Mouse (Mus musculus): ENCODE data around the gene Nabp1. TPM values are rescaled to one million over a fixed set of nuclear protein-coding genes. Genes with fewer than 3 reads are reported as not detected.

Nabp1 gene
- total and polyA plus RNA-seq, 2 experiments: 5.0 to 17.1 TPM

- Histone ChIP-seq H3K4me3 (ENCODE audit: insufficient read depth, low read depth, low read length) (peak overlapping the region; percentile 27; the same call in 1 of the 2 replicates), H3K4me1 (ENCODE audit: control insufficient read depth, insufficient read depth, low read length) (peaks cover 27% of the 10 kb centered on the region), H3K9ac (ENCODE audit: low read depth, low read length) (no peak overlapping the region), H3K36me3 (ENCODE audit: control insufficient read depth, insufficient read depth, low read length) (no peaks in the 10 kb centered on the region), H3K27ac (replicated peaks; ENCODE audit: insufficient read depth, low read depth, low read length) (peak overlapping the region; percentile 65), H3K79me2 (ENCODE audit: control insufficient read depth, insufficient read depth, low read length) (no peaks in the 10 kb centered on the region), H3K27me3 (ENCODE audit: control insufficient read depth, insufficient read depth, low read length) (no peaks in the 10 kb centered on the region)
- 8% methylated on average over 7 of the region's 7 CpGs for WGBS
- no peak for TF ChIP-seq POLR2A (IDR thresholded peaks at IDR 0.05; ENCODE audit: extremely low read depth, insufficient read depth, low read length)
- TF ChIP-seq CTCF (IDR thresholded peaks at IDR 0.05; ENCODE audit: low read depth, low read length): no peak
- peak; percentile 95 for DNase-seq (ENCODE audit: extremely low read depth, low read depth, low spot score)
Measured at GRCm38 (mm10) chr1:51509083-51509482, 30.9 kb upstream of the Nabp1 start.

- no peaks in the 10 kb centered on the region for H3K27me3 ChIP-seq (ENCODE audit: control insufficient read depth, insufficient read depth, low read length)
- H3K36me3 ChIP-seq (ENCODE audit: control insufficient read depth, insufficient read depth, low read length): no peaks in the 10 kb centered on the region
- peak overlapping the region; percentile 58 for H3K27ac ChIP-seq (replicated peaks; ENCODE audit: insufficient read depth, low read depth, low read length)
- H3K4me3 ChIP-seq (ENCODE audit: insufficient read depth, low read depth, low read length): no peak overlapping the region; the same call in 1 of the 2 replicates
- DNase-seq (ENCODE audit: extremely low read depth, low read depth, low spot score): peak; percentile 47
- TF ChIP-seq POLR2A (IDR thresholded peaks at IDR 0.05; ENCODE audit: extremely low read depth, insufficient read depth, low read length) (no peak), CTCF (IDR thresholded peaks at IDR 0.05; ENCODE audit: low read depth, low read length) (no peak)
- 28% methylated on average over 3 of the region's 3 CpGs for WGBS
- H3K9ac ChIP-seq (ENCODE audit: low read depth, low read length): 0 out of 2 replicates have a peak overlapping the region, but pooled peaks have one; percentile 15
- H3K4me1 ChIP-seq (ENCODE audit: control insufficient read depth, insufficient read depth, low read length): peaks cover 27% of the 10 kb centered on the region
- no peaks in the 10 kb centered on the region for H3K79me2 ChIP-seq (ENCODE audit: control insufficient read depth, insufficient read depth, low read length)
Measured at GRCm38 (mm10) chr1:51508543-51508942, 30.3 kb upstream of the Nabp1 start.

- Histone ChIP-seq H3K27me3 (ENCODE audit: control insufficient read depth, insufficient read depth, low read length) (no peaks in the 10 kb centered on the region), H3K27ac (replicated peaks; ENCODE audit: insufficient read depth, low read depth, low read length) (no peak overlapping the region), H3K4me3 (ENCODE audit: insufficient read depth, low read depth, low read length) (no peak overlapping the region), H3K36me3 (ENCODE audit: control insufficient read depth, insufficient read depth, low read length) (no peaks in the 10 kb centered on the region), H3K79me2 (ENCODE audit: control insufficient read depth, insufficient read depth, low read length) (no peaks in the 10 kb centered on the region), H3K4me1 (ENCODE audit: control insufficient read depth, insufficient read depth, low read length) (peaks cover 23% of the 10 kb centered on the region), H3K9ac (ENCODE audit: low read depth, low read length) (no peak overlapping the region)
- TF ChIP-seq POLR2A (IDR thresholded peaks at IDR 0.05; ENCODE audit: extremely low read depth, insufficient read depth, low read length) (no peak), CTCF (IDR thresholded peaks at IDR 0.05; ENCODE audit: low read depth, low read length) (no peak)
- 64% methylated on average over 5 of the region's 5 CpGs for WGBS
- peak; percentile 53 for DNase-seq (ENCODE audit: extremely low read depth, low read depth, low spot score)
Measured at GRCm38 (mm10) chr1:51507436-51507835, 29.2 kb upstream of the Nabp1 start.

GRCm38 (mm10) chr1:51506236-51506635 is 28.0 kb upstream of the Nabp1 start:
- H3K36me3 ChIP-seq (ENCODE audit: control insufficient read depth, insufficient read depth, low read length): no peaks in the 10 kb centered on the region
- no peak for DNase-seq (ENCODE audit: extremely low read depth, low read depth, low spot score)
- H3K4me3 ChIP-seq (ENCODE audit: insufficient read depth, low read depth, low read length): no peak overlapping the region
- no peak overlapping the region for H3K27ac ChIP-seq (replicated peaks; ENCODE audit: insufficient read depth, low read depth, low read length)
- TF ChIP-seq POLR2A (IDR thresholded peaks at IDR 0.05; ENCODE audit: extremely low read depth, insufficient read depth, low read length): no peak
- TF ChIP-seq CTCF (IDR thresholded peaks at IDR 0.05; ENCODE audit: low read depth, low read length): no peak
- H3K9ac ChIP-seq (ENCODE audit: low read depth, low read length): no peak overlapping the region
- 72% methylated on average over 4 of the region's 4 CpGs for WGBS
- H3K27me3 ChIP-seq (ENCODE audit: control insufficient read depth, insufficient read depth, low read length): no peaks in the 10 kb centered on the region
- no peaks in the 10 kb centered on the region for H3K79me2 ChIP-seq (ENCODE audit: control insufficient read depth, insufficient read depth, low read length)
- H3K4me1 ChIP-seq (ENCODE audit: control insufficient read depth, insufficient read depth, low read length): peaks cover 16% of the 10 kb centered on the region

GRCm38 (mm10) chr1:51505632-51506031 is 27.4 kb upstream of the Nabp1 start:
- no peak for TF ChIP-seq POLR2A (IDR thresholded peaks at IDR 0.05; ENCODE audit: extremely low read depth, insufficient read depth, low read length)
- TF ChIP-seq CTCF (IDR thresholded peaks at IDR 0.05; ENCODE audit: low read depth, low read length): no peak
- Histone ChIP-seq H3K79me2 (ENCODE audit: control insufficient read depth, insufficient read depth, low read length) (no peaks in the 10 kb centered on the region), H3K4me3 (ENCODE audit: insufficient read depth, low read depth, low read length) (no peak overlapping the region), H3K27me3 (ENCODE audit: control insufficient read depth, insufficient read depth, low read length) (no peaks in the 10 kb centered on the region), H3K36me3 (ENCODE audit: control insufficient read depth, insufficient read depth, low read length) (no peaks in the 10 kb centered on the region), H3K27ac (replicated peaks; ENCODE audit: insufficient read depth, low read depth, low read length) (0 out of 2 replicates have a peak overlapping the region, but pooled peaks have one; percentile 47), H3K4me1 (ENCODE audit: control insufficient read depth, insufficient read depth, low read length) (peaks cover 16% of the 10 kb centered on the region), H3K9ac (ENCODE audit: low read depth, low read length) (no peak overlapping the region)
- DNase-seq (ENCODE audit: extremely low read depth, low read depth, low spot score): peak; percentile 81
- WGBS: 13% methylated on average over 1 of the region's 1 CpGs

- TF ChIP-seq POLR2A (IDR thresholded peaks at IDR 0.05; ENCODE audit: extremely low read depth, insufficient read depth, low read length): no peak
- TF ChIP-seq CTCF (IDR thresholded peaks at IDR 0.05; ENCODE audit: low read depth, low read length): no peak
- H3K36me3 ChIP-seq (ENCODE audit: control insufficient read depth, insufficient read depth, low read length): no peaks in the 10 kb centered on the region
- no peak for DNase-seq (ENCODE audit: extremely low read depth, low read depth, low spot score)
- no peak overlapping the region for H3K9ac ChIP-seq (ENCODE audit: low read depth, low read length)
- H3K4me1 ChIP-seq (ENCODE audit: control insufficient read depth, insufficient read depth, low read length): peaks cover 11% of the 10 kb centered on the region
- H3K79me2 ChIP-seq (ENCODE audit: control insufficient read depth, insufficient read depth, low read length): no peaks in the 10 kb centered on the region
- H3K27ac ChIP-seq (replicated peaks; ENCODE audit: insufficient read depth, low read depth, low read length): no peak overlapping the region
- WGBS: 88% methylated on average over 2 of the region's 2 CpGs
- H3K27me3 ChIP-seq (ENCODE audit: control insufficient read depth, insufficient read depth, low read length): no peaks in the 10 kb centered on the region
- H3K4me3 ChIP-seq (ENCODE audit: insufficient read depth, low read depth, low read length): no peak overlapping the region
Measured at GRCm38 (mm10) chr1:51503055-51503454, 24.8 kb upstream of the Nabp1 start.
